In genomic region chr8:70512253-70512903, GRCm38 (mm10) we compare ENCODE assay signal across 16 mouse cellular contexts. TPM values are rescaled to one million over a fixed set of nuclear protein-coding genes. Genes with fewer than 3 reads are reported as not detected.
DNase-seq lines count a peak whose midpoint lies in the region; ATAC-seq and TF ChIP-seq lines count a peak whose summit lies in the region.
"Had no signal": no experiment of that assay in that cellular context is flagged by ENCODE, and none has a peak within 500 bp of the region (broad histone marks: within the 10 kb centered on the region; RNA-seq: fewer than 3 reads in every experiment).

No protein-coding gene starts in this region.

- H3K4me3 ChIP-seq in liver, embryonic 11.5 days (ENCODE audit: low read depth, low read length) = peak overlapping the region; percentile 99; the same call in 1 of the 2 replicates
- peak overlapping the region; percentile 47; the same call in 1 of the 2 replicates for H3K4me3 ChIP-seq in G1E (ENCODE audit: low read depth, low read length)
- no peak overlapping the region for H3K4me3 ChIP-seq in small intestine, adult 2 months (ENCODE audit: low read depth, low read length)

- no peak for ATAC-seq in liver, embryonic 11.5 days (replicated peaks; ENCODE audit: low FRiP score)
- ATAC-seq in G1E (ENCODE audit: extremely low read depth, insufficient number of reproducible peaks, low FRiP score, poor library complexity, severe bottlenecking) = no peak
- ATAC-seq: intestine, embryonic 16.5 days; Patski had no signal

- DNase-seq in liver, embryonic 11.5 days (ENCODE audit: low spot score) = no peak
- DNase-seq in liver = no peak
- DNase-seq in G1E (ENCODE audit: low spot score) = no peak
- DNase-seq in induced T-regulatory cell, adult 2 months (ENCODE audit: low read depth) = peak; percentile 61
- DNase-seq in kidney, adult 9 months = no peak
- DNase-seq in kidney, adult 18-20 months = no peak
- DNase-seq: adrenal gland, adult 2 months; cerebellum, postnatal 36 days; heart, postnatal 36 days; kidney, postnatal 4 days; lung, embryonic 14.5 days; right cerebral cortex, postnatal 4 days had no signal

- H3K4me2 ChIP-seq in liver, embryonic 11.5 days = peak overlapping the region; percentile 85
- H3K4me2 ChIP-seq: midbrain, embryonic 11.5 days had no signal

- peak overlapping the region; percentile 100; the same call in 1 of the 2 replicates for H3K9ac ChIP-seq in liver, embryonic 11.5 days (ENCODE audit: low read depth, low read length)
- H3K9ac ChIP-seq: lung, embryonic 14.5 days had no signal

- no peaks in the 10 kb centered on the region for H3K27me3 ChIP-seq in liver, embryonic 11.5 days (replicated peaks; ENCODE audit: control insufficient read depth, insufficient read depth, low read length)
- no peaks in the 10 kb centered on the region for H3K27me3 ChIP-seq in G1E (ENCODE audit: insufficient read depth, low read length)
- no peaks in the 10 kb centered on the region for H3K27me3 ChIP-seq in small intestine, adult 2 months (ENCODE audit: control insufficient read depth, insufficient read depth, low read length)
- H3K27me3 ChIP-seq: Patski had no signal

- WGBS in liver, embryonic 11.5 days = 79% methylated on average over 11 of the region's 11 CpGs
- 79% methylated on average over 11 of the region's 11 CpGs for WGBS in small intestine, adult 2 months

- H3K9me3 ChIP-seq in liver, embryonic 11.5 days (ENCODE audit: control insufficient read depth, low read length) = no peaks in the 10 kb centered on the region
- no peaks in the 10 kb centered on the region for H3K9me3 ChIP-seq in G1E (replicated peaks)

- TF ChIP-seq POLR2A in small intestine, adult 2 months (IDR thresholded peaks at IDR 0.05; ENCODE audit: low read depth, low read length) = no peak

- no peak for TF ChIP-seq CTCF in G1E (IDR thresholded peaks at IDR 0.05; ENCODE audit: low read depth, low read length)
- no peak for TF ChIP-seq CTCF in small intestine, adult 2 months (IDR thresholded peaks at IDR 0.05; ENCODE audit: extremely low read depth, insufficient read length, insufficient replicate concordance, low read depth, low read length)

- peak overlapping the region; percentile 62 for H3K27ac ChIP-seq in liver, embryonic 11.5 days (ENCODE audit: low read depth, low read length)
- H3K27ac ChIP-seq in small intestine, adult 2 months (ENCODE audit: insufficient read depth, low read depth, low read length) = 0 out of 2 replicates have a peak overlapping the region, but pooled peaks have one; percentile 13

- peaks cover 20% of the 10 kb centered on the region for H3K4me1 ChIP-seq in liver, embryonic 11.5 days (replicated peaks; ENCODE audit: control insufficient read depth, insufficient read depth, low read length)
- H3K4me1 ChIP-seq in G1E (ENCODE audit: insufficient read depth, low read depth, low read length) = peaks cover 60% of the 10 kb centered on the region
- H3K4me1 ChIP-seq in small intestine, adult 2 months (ENCODE audit: control insufficient read depth, insufficient read depth, insufficient read length, low read length) = peaks cover 21% of the 10 kb centered on the region

- peaks cover 38% of the 10 kb centered on the region for H3K36me3 ChIP-seq in liver, embryonic 11.5 days (ENCODE audit: control insufficient read depth, insufficient read depth, low read length)
- H3K36me3 ChIP-seq in G1E (replicated peaks) = peaks cover 78% of the 10 kb centered on the region
- peaks cover 43% of the 10 kb centered on the region for H3K36me3 ChIP-seq in small intestine, adult 2 months (ENCODE audit: control insufficient read depth, insufficient read depth, low read length)

RNA-seq across cellular contexts. Expression of gene Uba52, which starts 1.8 kb away (rescaled TPM):
- 1,024 and 1,077 TPM in 2 replicates for polyA plus RNA-seq in liver, embryonic 11.5 days (2014; fragmentation: Nextera tagmentation; extraction: Ambion mirVana)
- total RNA-seq in G1E (2014; fragmentation: Nextera tagmentation) (4,646 and 5,141 TPM in 2 replicates), G1E (2017) (3,490 and 3,572 TPM in 2 replicates)
- 592 and 1,322 TPM in 2 replicates for polyA plus RNA-seq in G1E (2012)
- polyA plus RNA-seq in small intestine, adult 2 months (2012; rRNA removed) = 606 and 770 TPM in 2 replicates

RNA-seq across cellular contexts. Expression of gene Rex1bd, which starts 5.8 kb away (rescaled TPM):
- polyA plus RNA-seq in liver, embryonic 11.5 days (2014; fragmentation: Nextera tagmentation; extraction: Ambion mirVana) = 113 and 120 TPM in 2 replicates
- total RNA-seq in G1E (2014; fragmentation: Nextera tagmentation) (43.6 and 44.2 TPM in 2 replicates), G1E (2017) (86.9 and 94.9 TPM in 2 replicates)
- polyA plus RNA-seq in G1E (2012) = 187 and 223 TPM in 2 replicates
- 137 and 244 TPM in 2 replicates for polyA plus RNA-seq in small intestine, adult 2 months (2012; rRNA removed)

RNA-seq across cellular contexts. Expression of gene Fkbp8, which starts 15.1 kb away (rescaled TPM):
- polyA plus RNA-seq in liver, embryonic 11.5 days (2014; fragmentation: Nextera tagmentation; extraction: Ambion mirVana) = 261 and 285 TPM in 2 replicates
- 228 and 232 TPM in 2 replicates for total RNA-seq in G1E (2014; fragmentation: Nextera tagmentation)
- total RNA-seq in G1E (2017) = 206 and 221 TPM in 2 replicates
- polyA plus RNA-seq in G1E (2012) = 939 and 1,510 TPM in 2 replicates
- polyA plus RNA-seq in small intestine, adult 2 months (2012; rRNA removed) = 300 and 623 TPM in 2 replicates

RNA-seq across cellular contexts. Expression of gene Kxd1, which starts 15.4 kb away (rescaled TPM):
- polyA plus RNA-seq in liver, embryonic 11.5 days (2014; fragmentation: Nextera tagmentation; extraction: Ambion mirVana) = 68.8 and 75.2 TPM in 2 replicates
- total RNA-seq in G1E (2014; fragmentation: Nextera tagmentation) = 180 and 189 TPM in 2 replicates
- total RNA-seq in G1E (2017) = 47.5 and 50.9 TPM in 2 replicates
- 40.0 and 49.9 TPM in 2 replicates for polyA plus RNA-seq in G1E (2012)
- polyA plus RNA-seq in small intestine, adult 2 months (2012; rRNA removed) = 34.3 and 64.4 TPM in 2 replicates

RNA-seq across cellular contexts. Expression of gene Crlf1, which starts 19.4 kb away (rescaled TPM):
- polyA plus RNA-seq in liver, embryonic 11.5 days (2014; fragmentation: Nextera tagmentation; extraction: Ambion mirVana) = 3.8 and 5.4 TPM in 2 replicates
- total RNA-seq in G1E (2014; fragmentation: Nextera tagmentation) = not detected in 2 replicates
- total RNA-seq in G1E (2017) = not detected in 2 replicates
- not detected in 2 replicates for polyA plus RNA-seq in G1E (2012)
- polyA plus RNA-seq in small intestine, adult 2 months (2012; rRNA removed) = 2.3 and 27.3 TPM in 2 replicates
